Mouse (Mus musculus): ENCODE measurements around the gene Upp2. TPM values are rescaled to one million over a fixed set of nuclear protein-coding genes. Genes with fewer than 3 reads are reported as not detected.
A peak's percentile ranks its signal among the peaks of the same experiment; 100 is the strongest.

Gene Upp2
- polyA plus RNA-seq (2016; fragmentation: Nextera tagmentation; extraction: Ambion mirVana) = 4.5 and 6.1 TPM in 2 replicates

- WGBS = under 1% methylated on average over 54 of the region's 80 CpGs
- Histone ChIP-seq H3K27me3 (ENCODE audit: low read depth, poor library complexity, severe bottlenecking) (no peaks in the 10 kb centered on the region), H3K27ac (peak within 1 kb of the TSS; percentile 97), H3K4me1 (peaks cover 44% of the 10 kb centered on the region), H3K36me3 (no peaks in the 10 kb centered on the region), H3K4me3 (peak within 1 kb of the TSS; percentile 89), H3K9me3 (replicated peaks) (no peaks in the 10 kb centered on the region)
- DNase-seq (ENCODE audit: low spot score) = peak; percentile 86
Observed at GRCm38 (mm10) chr2:58567066-58567810, at the start of gene Upp2, which contains the start of gene Acvr1. Upp2 (plus strand) TSS chr2:58567298. Acvr1 (minus strand) TSS chr2:58567157.

- Histone ChIP-seq H3K4me1 (peaks cover 8% of the 10 kb centered on the region), H3K27ac (no peak overlapping the region), H3K4me3 (no peak overlapping the region), H3K9me3 (replicated peaks) (no peaks in the 10 kb centered on the region), H3K27me3 (ENCODE audit: low read depth, poor library complexity, severe bottlenecking) (no peaks in the 10 kb centered on the region), H3K36me3 (no peaks in the 10 kb centered on the region)
- no peak for DNase-seq (ENCODE audit: low spot score)
- WGBS = 93% methylated on average over 1 of the region's 1 CpGs
Observed at GRCm38 (mm10) chr2:58518517-58518916, 48.6 kb upstream of the Upp2 start.

GRCm38 (mm10) chr2:58520727-58521126, 46.4 kb upstream of the Upp2 start:
- H3K4me1 ChIP-seq = peaks cover 8% of the 10 kb centered on the region
- no peak for DNase-seq (ENCODE audit: low spot score)
- no peaks in the 10 kb centered on the region for H3K27me3 ChIP-seq (ENCODE audit: low read depth, poor library complexity, severe bottlenecking)
- no peak overlapping the region for H3K27ac ChIP-seq
- H3K9me3 ChIP-seq (replicated peaks) = no peaks in the 10 kb centered on the region
- no peaks in the 10 kb centered on the region for H3K36me3 ChIP-seq
- no peak overlapping the region for H3K4me3 ChIP-seq
- 96% methylated on average over 9 of the region's 9 CpGs for WGBS

- no peaks in the 10 kb centered on the region for H3K27me3 ChIP-seq (ENCODE audit: low read depth, poor library complexity, severe bottlenecking)
- no peaks in the 10 kb centered on the region for H3K36me3 ChIP-seq
- H3K27ac ChIP-seq = no peak overlapping the region
- H3K4me1 ChIP-seq = no peaks in the 10 kb centered on the region
- DNase-seq (ENCODE audit: low spot score) = no peak
- no peak overlapping the region for H3K4me3 ChIP-seq
- 87% methylated on average over 6 of the region's 6 CpGs for WGBS
- no peaks in the 10 kb centered on the region for H3K9me3 ChIP-seq (replicated peaks)
Observed at GRCm38 (mm10) chr2:58521621-58522020, 45.5 kb upstream of the Upp2 start.

GRCm38 (mm10) chr2:58523097-58523496, 44.0 kb upstream of the Upp2 start:
- 91% methylated on average over 12 of the region's 12 CpGs for WGBS
- H3K27ac ChIP-seq = no peak overlapping the region
- H3K9me3 ChIP-seq (replicated peaks) = no peaks in the 10 kb centered on the region
- no peaks in the 10 kb centered on the region for H3K27me3 ChIP-seq (ENCODE audit: low read depth, poor library complexity, severe bottlenecking)
- peaks cover 10% of the 10 kb centered on the region for H3K4me1 ChIP-seq
- no peaks in the 10 kb centered on the region for H3K36me3 ChIP-seq
- DNase-seq (ENCODE audit: low spot score) = no peak
- no peak overlapping the region for H3K4me3 ChIP-seq

GRCm38 (mm10) chr2:58523894-58524293, 43.2 kb upstream of the Upp2 start:
- Histone ChIP-seq H3K4me1 (peaks cover 15% of the 10 kb centered on the region), H3K4me3 (no peak overlapping the region), H3K27me3 (ENCODE audit: low read depth, poor library complexity, severe bottlenecking) (no peaks in the 10 kb centered on the region), H3K36me3 (no peaks in the 10 kb centered on the region), H3K27ac (no peak overlapping the region), H3K9me3 (replicated peaks) (no peaks in the 10 kb centered on the region)
- whole genome bisulfite sequencing = 94% methylated on average over 5 of the region's 5 CpGs
- DNase-seq (ENCODE audit: low spot score) = no peak

GRCm38 (mm10) chr2:58524356-58524755, 42.7 kb upstream of the Upp2 start:
- no peaks in the 10 kb centered on the region for H3K27me3 ChIP-seq (ENCODE audit: low read depth, poor library complexity, severe bottlenecking)
- H3K4me1 ChIP-seq = peaks cover 17% of the 10 kb centered on the region
- no peaks in the 10 kb centered on the region for H3K36me3 ChIP-seq
- no peak overlapping the region for H3K4me3 ChIP-seq
- no peak overlapping the region for H3K27ac ChIP-seq
- DNase-seq (ENCODE audit: low spot score) = no peak
- WGBS = 92% methylated on average over 6 of the region's 6 CpGs
- H3K9me3 ChIP-seq (replicated peaks) = no peaks in the 10 kb centered on the region

GRCm38 (mm10) chr2:58527786-58528185, 39.3 kb upstream of the Upp2 start:
- H3K4me3 ChIP-seq = no peak overlapping the region
- no peaks in the 10 kb centered on the region for H3K9me3 ChIP-seq (replicated peaks)
- H3K27ac ChIP-seq = no peak overlapping the region
- H3K4me1 ChIP-seq = peaks cover 48% of the 10 kb centered on the region
- DNase-seq (ENCODE audit: low spot score) = no peak
- WGBS = 90% methylated on average over 3 of the region's 3 CpGs
- H3K27me3 ChIP-seq (ENCODE audit: low read depth, poor library complexity, severe bottlenecking) = no peaks in the 10 kb centered on the region
- H3K36me3 ChIP-seq = no peaks in the 10 kb centered on the region

GRCm38 (mm10) chr2:58529384-58529783, 37.7 kb upstream of the Upp2 start:
- Histone ChIP-seq H3K27ac (no peak overlapping the region), H3K36me3 (no peaks in the 10 kb centered on the region), H3K9me3 (replicated peaks) (no peaks in the 10 kb centered on the region), H3K4me3 (no peak overlapping the region), H3K27me3 (ENCODE audit: low read depth, poor library complexity, severe bottlenecking) (no peaks in the 10 kb centered on the region), H3K4me1 (peaks cover 64% of the 10 kb centered on the region)
- WGBS = 86% methylated on average over 5 of the region's 5 CpGs
- no peak for DNase-seq (ENCODE audit: low spot score)

- no peak overlapping the region for H3K27ac ChIP-seq
- no peak overlapping the region for H3K4me3 ChIP-seq
- peaks cover 69% of the 10 kb centered on the region for H3K4me1 ChIP-seq
Observed at GRCm38 (mm10) chr2:58529860-58530440, 37.1 kb upstream of the Upp2 start.

GRCm38 (mm10) chr2:58530521-58530920, 36.6 kb upstream of the Upp2 start:
- H3K36me3 ChIP-seq = no peaks in the 10 kb centered on the region
- H3K9me3 ChIP-seq (replicated peaks) = no peaks in the 10 kb centered on the region
- no peak for DNase-seq (ENCODE audit: low spot score)
- 81% methylated on average over 4 of the region's 4 CpGs for WGBS
- no peak overlapping the region for H3K27ac ChIP-seq
- H3K27me3 ChIP-seq (ENCODE audit: low read depth, poor library complexity, severe bottlenecking) = no peaks in the 10 kb centered on the region
- H3K4me3 ChIP-seq = no peak overlapping the region
- H3K4me1 ChIP-seq = peaks cover 74% of the 10 kb centered on the region

More at GRCm38 (mm10) chr2:58529860-58530440, 37.1 kb upstream of the Upp2 start:
- 65% methylated on average over 7 of the region's 7 CpGs for WGBS
- no peak for DNase-seq (ENCODE audit: low spot score)
- H3K36me3 ChIP-seq = no peaks in the 10 kb centered on the region
- no peaks in the 10 kb centered on the region for H3K27me3 ChIP-seq (ENCODE audit: low read depth, poor library complexity, severe bottlenecking)
- no peaks in the 10 kb centered on the region for H3K9me3 ChIP-seq (replicated peaks)

- Histone ChIP-seq H3K27me3 (ENCODE audit: low read depth, poor library complexity, severe bottlenecking) (no peaks in the 10 kb centered on the region), H3K9me3 (replicated peaks) (no peaks in the 10 kb centered on the region), H3K27ac (peak overlapping the region; percentile 72), H3K4me3 (peak overlapping the region; percentile 28), H3K36me3 (peaks cover 9% of the 10 kb centered on the region), H3K4me1 (peaks cover 70% of the 10 kb centered on the region)
- 18% methylated on average over 10 of the region's 10 CpGs for WGBS
- peak; percentile 67 for DNase-seq (ENCODE audit: low spot score)
Observed at GRCm38 (mm10) chr2:58532260-58532850, 34.7 kb upstream of the Upp2 start.

GRCm38 (mm10) chr2:58533521-58534001, 33.5 kb upstream of the Upp2 start:
- Histone ChIP-seq H3K27me3 (ENCODE audit: low read depth, poor library complexity, severe bottlenecking) (no peaks in the 10 kb centered on the region), H3K9me3 (replicated peaks) (no peaks in the 10 kb centered on the region), H3K4me3 (no peak overlapping the region), H3K36me3 (peaks cover 9% of the 10 kb centered on the region), H3K27ac (peak overlapping the region; percentile 73; the same call in 1 of the 2 replicates), H3K4me1 (peaks cover 59% of the 10 kb centered on the region)
- 37% methylated on average over 7 of the region's 7 CpGs for WGBS
- DNase-seq (ENCODE audit: low spot score) = peak; percentile 49
